Mouse (Mus musculus) erythroblast, embryonic 14.5 days (primary cell): ENCODE data around the gene Gm9936. TPM values are rescaled to one million over a fixed set of nuclear protein-coding genes. Genes with fewer than 3 reads are reported as not detected.
A peak's percentile ranks its signal among the peaks of the same experiment; 100 is the strongest.
"Not testable (repeated sequence)": the region's sequence is repeated elsewhere in the genome, so short reads cannot be mapped to it uniquely, and the experiment has no call there.

ENCODE experiments used
- H3K27me3 ChIP-seq: 2 replicates; pipeline ENCODE4 v1.6.1; 2012; ENCODE audit warnings: inconsistent platforms; ENCODE audit not compliant: control insufficient read depth
- H3K36me3 ChIP-seq: 2 replicates; pipeline ENCODE4 v1.6.1; 2012; ENCODE audit warnings: mild to moderate bottlenecking, inconsistent platforms; ENCODE audit not compliant: control insufficient read depth
- H3K4me1 ChIP-seq: 2 replicates; pipeline ENCODE4 v1.6.1; 2012; ENCODE audit warnings: inconsistent platforms; ENCODE audit not compliant: control insufficient read depth
- H3K4me3 ChIP-seq: replicated peaks from 2 replicates; pipeline ENCODE3; 2012; ENCODE audit warnings: moderate library complexity, mild to moderate bottlenecking, inconsistent platforms
- H3K9me3 ChIP-seq: 2 replicates; pipeline ENCODE4 v1.6.1; 2012; ENCODE audit warnings: low read length, inconsistent platforms, mixed read lengths; ENCODE audit not compliant: control insufficient read depth
- GATA1 ChIP-seq: IDR thresholded peaks from 2 replicates; pipeline ENCODE4 v1.6.1; 2012; ENCODE audit warnings: low read length, inconsistent platforms, mixed read lengths
- TAL1 ChIP-seq: IDR thresholded peaks from 3 replicates; pipeline ENCODE4 v1.6.1; 2012; ENCODE audit warnings: low read length, inconsistent platforms, mixed read lengths
- polyA plus RNA-seq: library from polyadenylated mRNA; stranded (reverse); fragments of >175 nt; gene quantifications from 2 replicates; pipeline ENCODE4 v1.2.3, GENCODE M21; 2012

Gene Gm9936
- polyA plus RNA-seq, 1 experiment: not detected

DNA sequence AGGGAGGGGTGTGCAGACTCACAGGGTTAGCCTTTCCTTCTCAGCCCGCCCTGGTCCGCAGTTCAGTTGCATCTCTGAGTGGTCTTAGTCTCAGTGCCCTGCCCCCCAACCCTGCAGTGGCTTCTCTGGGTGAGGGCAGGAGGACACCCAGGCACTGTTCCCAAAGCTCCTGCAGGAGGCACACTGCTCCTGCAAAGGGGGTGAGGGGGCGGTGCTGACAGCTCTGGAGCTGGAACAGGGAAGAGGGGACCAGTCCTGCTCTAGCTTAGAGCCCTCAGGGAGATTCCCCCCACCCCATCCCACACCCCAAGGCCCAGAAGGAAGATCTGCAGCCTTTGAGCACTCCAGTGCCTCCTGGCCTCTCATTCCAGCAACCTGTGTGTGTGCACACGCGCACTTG lies 15.8 kb downstream of the Gm9936 start:
- no peaks in the 10 kb centered on the region for H3K4me1 ChIP-seq
- no peak overlapping the region for H3K4me3 ChIP-seq
- TF ChIP-seq GATA1 (no peak), TAL1 (no peak)
- H3K36me3 ChIP-seq: no peaks in the 10 kb centered on the region
- H3K9me3 ChIP-seq: no peaks in the 10 kb centered on the region
- H3K27me3 ChIP-seq: peaks cover 4% of the 10 kb centered on the region

DNA sequence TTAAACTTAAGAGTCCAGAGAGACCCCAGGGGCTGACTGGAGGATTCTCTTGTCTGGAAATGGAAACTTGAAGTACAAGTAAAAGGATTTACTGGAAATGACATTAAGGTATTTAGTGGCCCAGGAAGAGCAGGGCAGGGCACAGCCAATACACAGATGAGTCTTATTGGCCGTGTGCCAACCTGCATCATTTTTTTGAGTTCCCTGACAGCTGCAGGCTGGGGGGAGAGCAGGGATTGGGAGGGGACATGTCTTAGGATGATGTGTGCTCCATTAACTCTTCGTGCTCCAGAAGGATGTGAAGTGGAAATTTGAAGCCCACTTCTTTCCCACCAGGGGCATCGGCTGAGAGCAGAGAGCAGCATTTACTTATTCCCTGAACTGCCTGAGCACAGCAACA lies 16.3 kb downstream of the Gm9936 start:
- H3K36me3 ChIP-seq, H3K27me3 ChIP-seq, H3K9me3 ChIP-seq, H3K4me3 ChIP-seq, H3K4me1 ChIP-seq: not testable (repeated sequence)

DNA sequence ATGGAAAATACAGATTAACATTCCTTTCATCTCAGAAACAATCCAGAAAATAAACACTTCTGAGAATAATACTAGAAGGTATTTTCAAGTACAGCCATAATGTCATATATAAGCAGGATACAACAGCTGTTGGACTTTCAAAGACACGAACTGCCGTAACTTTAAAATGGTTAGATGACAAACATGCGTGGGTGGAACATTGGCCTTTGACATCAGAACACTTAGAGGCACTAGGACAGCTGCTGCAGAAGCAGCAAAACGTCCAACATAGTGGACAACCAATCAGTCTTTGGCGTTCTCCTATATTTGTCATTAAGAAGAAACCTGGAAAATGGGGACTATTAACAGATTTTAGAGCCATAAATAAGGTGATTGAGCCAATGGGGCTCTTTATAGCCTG lies 18.0 kb downstream of the Gm9936 start:
- not testable (repeated sequence) for H3K9me3 ChIP-seq, H3K4me3 ChIP-seq, H3K4me1 ChIP-seq, H3K36me3 ChIP-seq, H3K27me3 ChIP-seq

DNA sequence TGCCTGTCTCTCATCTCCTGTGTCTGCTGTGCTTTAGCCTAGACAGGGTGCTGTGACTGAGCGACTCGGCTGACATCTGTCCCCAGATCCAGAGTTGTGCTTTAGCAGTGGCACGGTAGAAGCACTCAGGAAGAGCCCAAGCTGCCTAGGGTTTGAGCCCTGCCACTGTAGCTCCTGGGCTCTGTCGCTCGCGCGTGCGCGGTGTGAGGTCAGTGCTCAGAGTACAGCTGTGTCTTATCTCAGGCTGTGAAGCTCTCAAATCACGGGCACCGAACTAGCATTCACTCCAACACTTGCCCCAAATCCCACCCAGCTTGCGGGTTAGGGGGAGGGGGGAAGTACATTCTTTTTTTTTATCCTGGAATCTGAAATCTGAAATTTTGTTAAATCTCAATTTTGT lies 21.6 kb downstream of the Gm9936 start:
- Histone ChIP-seq H3K27me3 (peaks cover 9% of the 10 kb centered on the region), H3K4me1 (no peaks in the 10 kb centered on the region), H3K9me3 (no peaks in the 10 kb centered on the region), H3K36me3 (no peaks in the 10 kb centered on the region), H3K4me3 (no peak overlapping the region)
- no peak for TF ChIP-seq TAL1
- no peak for TF ChIP-seq GATA1

DNA sequence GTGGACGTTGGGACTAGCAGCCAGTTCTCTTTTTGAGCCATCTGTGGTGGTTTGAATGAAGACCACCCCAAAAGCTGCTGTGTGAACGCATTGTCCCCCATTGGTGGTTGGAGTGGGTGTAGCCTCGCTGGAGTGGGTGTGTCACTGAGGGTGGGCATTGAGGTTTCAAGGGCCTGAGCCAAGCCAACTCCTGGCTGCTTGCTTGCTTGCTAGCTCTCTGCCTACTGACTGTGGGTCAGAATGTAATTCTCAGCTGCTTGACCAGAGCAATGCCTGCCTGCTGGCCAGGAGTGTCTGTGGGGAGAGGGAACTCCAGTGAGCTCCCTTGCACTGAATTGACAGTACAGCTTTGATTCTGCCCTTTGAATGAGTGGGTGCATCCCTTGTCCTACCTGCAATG lies 28.7 kb downstream of the Gm9936 start:
- Histone ChIP-seq H3K27me3 (peaks cover 9% of the 10 kb centered on the region), H3K4me1 (peaks cover 13% of the 10 kb centered on the region), H3K4me3 (no peak overlapping the region), H3K9me3 (no peaks in the 10 kb centered on the region), H3K36me3 (no peaks in the 10 kb centered on the region)
- no peak for TF ChIP-seq TAL1
- TF ChIP-seq GATA1: no peak

DNA sequence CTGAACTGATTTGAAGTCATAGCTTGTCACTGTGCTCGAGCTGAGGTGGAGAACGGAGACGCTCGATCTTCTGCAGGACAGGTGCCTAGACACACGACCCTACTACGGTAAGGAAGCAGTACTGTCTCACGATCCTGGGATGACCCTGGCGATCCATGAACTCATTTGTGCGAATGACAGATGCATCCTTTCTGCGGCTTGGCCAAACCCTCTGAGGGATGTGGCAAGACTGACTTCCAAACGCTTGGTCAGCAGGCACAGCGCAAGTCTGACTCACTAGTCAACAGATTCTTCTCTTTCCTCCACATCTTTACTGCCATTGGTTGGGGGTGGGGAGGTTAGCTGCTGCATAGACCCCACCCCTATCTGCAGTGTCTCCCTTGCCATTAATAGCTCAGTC lies 31.1 kb downstream of the Gm9936 start:
- no peaks in the 10 kb centered on the region for H3K36me3 ChIP-seq
- H3K27me3 ChIP-seq: peaks cover 7% of the 10 kb centered on the region
- TF ChIP-seq GATA1 (no peak), TAL1 (no peak)
- H3K4me1 ChIP-seq: peaks cover 29% of the 10 kb centered on the region
- H3K9me3 ChIP-seq: no peaks in the 10 kb centered on the region
- H3K4me3 ChIP-seq: no peak overlapping the region

DNA sequence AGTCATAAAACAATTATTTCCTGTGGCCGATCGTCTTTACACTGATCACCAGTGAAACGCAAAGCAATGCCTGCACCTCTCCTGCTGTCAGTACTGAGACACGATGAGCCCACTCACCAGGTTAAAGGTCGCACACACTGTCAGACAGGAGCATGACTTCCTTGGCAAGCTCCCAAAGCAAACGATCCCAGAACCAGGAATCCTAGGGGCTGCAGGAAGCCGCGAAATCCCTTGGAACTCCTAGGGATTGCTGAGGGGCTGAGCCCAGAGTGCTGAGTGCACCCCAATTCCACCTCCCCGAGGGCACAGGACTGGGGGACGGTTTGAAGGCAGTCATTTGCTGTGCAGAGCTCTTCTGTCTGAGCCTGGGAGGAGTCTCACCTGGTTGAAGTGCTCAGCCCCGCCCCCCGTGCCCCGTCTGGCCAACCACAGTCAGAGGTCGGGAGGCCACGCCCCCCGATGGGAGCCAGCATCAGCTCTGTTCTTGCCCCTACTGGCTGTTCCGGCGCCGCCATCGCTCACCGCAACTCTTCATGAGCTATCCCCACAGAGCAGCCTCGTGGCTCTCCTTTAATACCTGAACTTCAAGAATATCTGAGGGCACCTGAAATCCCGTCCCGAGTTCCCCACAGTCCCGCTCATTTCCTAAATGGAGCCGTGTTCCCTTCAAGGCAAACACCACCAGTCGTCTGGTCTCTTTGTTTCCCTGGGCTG lies 32.3 kb downstream of the Gm9936 start:
- Histone ChIP-seq H3K9me3 (peaks cover 5% of the 10 kb centered on the region), H3K36me3 (peaks cover 3% of the 10 kb centered on the region), H3K27me3 (peaks cover 7% of the 10 kb centered on the region), H3K4me3 (peak overlapping the region; percentile 65), H3K4me1 (peaks cover 29% of the 10 kb centered on the region)
- TF ChIP-seq TAL1 (no peak), GATA1 (no peak)

DNA sequence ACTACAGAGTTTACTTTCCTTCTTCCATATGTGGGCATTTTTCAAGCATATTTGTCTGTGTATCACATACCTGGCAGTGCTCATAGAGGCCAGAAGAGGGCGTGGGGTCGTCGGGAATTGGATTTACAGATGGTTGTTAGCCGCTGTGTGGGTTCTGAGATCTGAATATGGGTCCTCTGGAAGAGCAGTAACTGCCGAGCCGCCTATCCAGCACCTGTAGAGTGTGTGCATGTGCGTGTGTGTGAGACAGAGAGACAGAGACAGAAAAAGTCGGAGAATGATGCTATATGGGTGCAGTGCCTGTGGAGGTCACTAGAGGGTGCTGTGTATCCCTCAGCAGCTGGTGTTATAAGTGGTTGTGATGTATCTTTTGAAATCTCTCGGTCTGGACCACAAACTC lies 34.3 kb downstream of the Gm9936 start:
- Histone ChIP-seq H3K36me3 (peaks cover 6% of the 10 kb centered on the region), H3K27me3 (peaks cover 7% of the 10 kb centered on the region), H3K4me3 (peak overlapping the region; percentile 55), H3K9me3 (peaks cover 5% of the 10 kb centered on the region), H3K4me1 (peaks cover 29% of the 10 kb centered on the region)
- TF ChIP-seq TAL1 (no peak), GATA1 (no peak)

DNA sequence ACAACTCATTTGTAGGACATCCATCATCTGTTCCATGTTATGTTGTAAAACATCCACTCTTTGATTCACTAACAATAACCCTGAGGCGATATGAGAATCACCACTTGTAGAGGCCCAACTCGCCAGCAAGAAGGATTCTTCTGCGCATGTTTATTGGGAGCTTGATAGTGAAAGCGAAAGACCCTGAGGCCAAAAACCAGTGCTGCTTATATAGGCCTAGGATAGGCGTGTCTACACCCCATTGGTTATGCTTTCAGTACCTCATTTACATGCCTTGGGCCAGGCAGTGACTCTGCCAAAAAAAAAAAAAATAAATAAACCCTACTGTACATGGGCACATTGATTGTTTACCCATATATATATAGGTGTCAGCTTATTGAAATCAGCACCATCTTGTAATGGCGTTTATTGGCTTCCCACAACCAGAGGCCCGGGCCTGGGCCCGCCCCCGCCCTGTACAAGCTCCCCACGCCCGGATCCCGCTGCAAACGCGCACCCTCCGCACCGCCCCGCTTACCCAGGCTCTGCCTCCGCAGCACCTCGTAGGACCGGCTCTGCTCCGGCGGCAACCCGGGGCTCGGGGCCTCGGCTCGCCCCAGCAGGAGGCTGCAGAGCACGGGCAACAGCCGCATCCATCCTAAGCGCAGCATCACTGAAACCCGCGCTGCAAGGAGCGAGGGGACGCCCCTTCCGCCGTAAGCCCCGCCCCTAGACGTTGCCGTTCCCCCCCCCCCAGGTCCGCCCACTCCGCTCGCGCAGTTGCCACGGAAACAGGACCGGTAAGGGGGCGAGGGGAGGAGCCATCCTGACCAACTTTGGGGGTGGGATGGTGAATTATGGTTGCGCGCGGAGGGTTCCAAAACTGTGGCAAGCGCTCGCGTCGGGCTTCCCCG lies 35.4 kb downstream of the Gm9936 start, which contains the start of gene 1500011B03Rik:
TSS of gene 1500011B03Rik (minus strand) at position 673 of the 893 bp plus-strand sequence.
- peaks cover 4% of the 10 kb centered on the region for H3K27me3 ChIP-seq
- peaks cover 6% of the 10 kb centered on the region for H3K36me3 ChIP-seq
- H3K4me1 ChIP-seq: peaks cover 37% of the 10 kb centered on the region
- peaks cover 5% of the 10 kb centered on the region for H3K9me3 ChIP-seq
- TF ChIP-seq GATA1 (no peak), TAL1 (no peak)
- peak within 1 kb of the TSS; percentile 79 for H3K4me3 ChIP-seq
